In the genomic region with DNA sequence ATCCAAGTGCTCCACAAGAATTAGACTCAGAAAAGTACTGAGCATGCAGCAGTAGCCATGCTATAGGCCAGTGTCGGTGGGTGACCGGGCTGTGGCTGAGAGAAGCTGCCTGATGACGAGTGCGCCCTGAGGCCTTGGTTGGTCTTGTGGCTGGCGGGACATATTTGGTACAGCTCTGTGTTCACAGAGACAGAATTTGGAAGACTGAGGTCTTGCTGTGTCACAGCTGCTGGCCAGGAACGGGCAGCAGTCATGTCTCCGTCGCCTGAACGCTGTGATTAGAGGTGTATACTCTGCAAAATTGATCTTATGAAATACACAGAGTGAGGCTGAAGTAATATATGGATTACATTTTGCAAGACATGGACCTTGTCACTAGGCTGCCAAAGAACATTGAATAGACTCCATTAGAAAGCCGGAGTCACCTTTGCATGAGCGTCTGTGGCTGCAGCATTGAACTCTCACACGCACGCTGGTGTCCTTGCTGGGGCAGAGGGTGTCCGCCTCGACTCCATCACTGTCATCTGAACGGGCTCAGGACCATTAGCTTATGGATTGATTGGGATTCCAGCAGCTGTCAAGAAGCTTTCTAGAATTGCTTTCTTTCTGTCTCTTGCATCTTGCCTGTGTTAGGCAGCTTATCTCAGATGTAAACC, we compare ENCODE assay signal across 13 mouse cellular contexts. TPM values are rescaled to one million over a fixed set of nuclear protein-coding genes. Genes with fewer than 3 reads are reported as not detected.
DNase-seq lines count a peak whose midpoint lies in the region; ATAC-seq and TF ChIP-seq lines count a peak whose summit lies in the region.
"Had no signal": no experiment of that assay in that cellular context is flagged by ENCODE, and none has a peak within 500 bp of the region (broad histone marks: within the 10 kb centered on the region; RNA-seq: fewer than 3 reads in every experiment).

No protein-coding gene starts in this region.

- no peak for TF ChIP-seq EP300 in heart, postnatal 0 days (IDR thresholded peaks at IDR 0.05; ENCODE audit: low read depth)

- H3K4me1 ChIP-seq in heart, postnatal 0 days (ENCODE audit: control insufficient read depth, insufficient read depth) = peaks cover 30% of the 10 kb centered on the region
- H3K4me1 ChIP-seq in G1E (ENCODE audit: insufficient read depth, low read depth, low read length) = peaks cover 88% of the 10 kb centered on the region

- no peaks in the 10 kb centered on the region for H3K36me3 ChIP-seq in heart, postnatal 0 days (replicated peaks; ENCODE audit: control insufficient read depth, insufficient read depth, low read length)
- H3K36me3 ChIP-seq in G1E (replicated peaks) = peaks cover 66% of the 10 kb centered on the region
- H3K36me3 ChIP-seq: stomach, embryonic 15.5 days had no signal

- no peak for ATAC-seq in heart, postnatal 0 days (ENCODE audit: insufficient read depth, low read depth)
- no peak for ATAC-seq in G1E (ENCODE audit: extremely low read depth, insufficient number of reproducible peaks, low FRiP score, poor library complexity, severe bottlenecking)

- no peak overlapping the region for H3K27ac ChIP-seq in heart, postnatal 0 days (ENCODE audit: low read depth)
- no peak overlapping the region for H3K27ac ChIP-seq in left cerebral cortex, adult 2 months
- H3K27ac ChIP-seq: macrophage; stomach, embryonic 15.5 days had no signal

- 0 out of 2 replicates have a peak overlapping the region, but pooled peaks have one; percentile 11 for H3K9ac ChIP-seq in heart, postnatal 0 days (replicated peaks; ENCODE audit: low read depth, low read length)
- H3K9ac ChIP-seq: stomach, embryonic 15.5 days had no signal

- H3K4me2 ChIP-seq in heart, postnatal 0 days (ENCODE audit: low read depth, low read length) = no peak overlapping the region
- H3K4me2 ChIP-seq: stomach, embryonic 15.5 days had no signal

- H3K9me3 ChIP-seq in heart, postnatal 0 days (replicated peaks; ENCODE audit: control insufficient read depth, low read length) = no peaks in the 10 kb centered on the region
- H3K9me3 ChIP-seq in G1E (replicated peaks) = peaks cover 12% of the 10 kb centered on the region
- H3K9me3 ChIP-seq: stomach, embryonic 15.5 days had no signal

- no peak overlapping the region for H3K4me3 ChIP-seq in heart, postnatal 0 days (ENCODE audit: low read depth, low read length)
- peak overlapping the region; percentile 52; the same call in 1 of the 2 replicates for H3K4me3 ChIP-seq in G1E (ENCODE audit: low read depth, low read length)
- no peak overlapping the region for H3K4me3 ChIP-seq in left cerebral cortex, adult 2 months
- H3K4me3 ChIP-seq: stomach, embryonic 15.5 days had no signal

- no peaks in the 10 kb centered on the region for H3K27me3 ChIP-seq in heart, postnatal 0 days (ENCODE audit: control insufficient read depth, insufficient read depth, low read length)
- H3K27me3 ChIP-seq in G1E (ENCODE audit: insufficient read depth, low read length) = no peaks in the 10 kb centered on the region
- H3K27me3 ChIP-seq: stomach, embryonic 15.5 days had no signal

- no peak for DNase-seq in heart, postnatal 0 days (ENCODE audit: low spot score)
- DNase-seq in heart, adult 18-20 months = no peak
- DNase-seq in 3134 (ENCODE audit: extremely low read depth, insufficient read length, low spot score) (peak; percentile 59), G1E (ENCODE audit: low spot score) (no peak)
- DNase-seq in fat pad, adult 2 months (ENCODE audit: extremely low read depth, low read depth, low spot score) = peak; percentile 58
- no peak for DNase-seq in left cerebral cortex, adult 2 months (ENCODE audit: extremely low spot score in 1 of 2, low spot score in 2 of 2)
- no peak for DNase-seq in cerebellum, adult 18-20 months
- DNase-seq: heart, postnatal 36 days; layer of hippocampus, adult 9-11 months had no signal

- intact Hi-C loops in left cerebral cortex, adult 2 months (cut with DNase I) = no loop called here

- no peak for TF ChIP-seq CTCF in heart, postnatal 0 days (IDR thresholded peaks at IDR 0.05; ENCODE audit: low read depth)
- TF ChIP-seq CTCF in G1E (IDR thresholded peaks at IDR 0.05; ENCODE audit: low read depth, low read length) = no peak
- TF ChIP-seq CTCF in left cerebral cortex, adult 2 months (IDR thresholded peaks at IDR 0.05) = no peak

- 72% methylated on average over 16 of the region's 16 CpGs for WGBS in heart, postnatal 0 days

RNA-seq across cellular contexts. Expression of gene Gm20388, which starts 5.7 kb away (rescaled TPM):
- total RNA-seq in heart, postnatal 0 days (2014; rRNA removed; ENCODE audit: low replicate concordance) = 17.3 and 29.1 TPM in 2 replicates
- not detected in 2 replicates for polyA plus RNA-seq in heart, postnatal 0 days (2015; fragmentation: Nextera tagmentation; extraction: Ambion mirVana)
- total RNA-seq in heart, adult 18-20 months (2021) = 1 to 10 TPM in 1 of 2 experiments, not detected in 1; 4.0 TPM
- total RNA-seq in G1E (2014; fragmentation: Nextera tagmentation) = not detected in 2 replicates
- 0.05 TPM in 1 of 2 replicates, not detected in the other for total RNA-seq in G1E (2017)
- 0.02 TPM in 2 replicates for polyA plus RNA-seq in G1E (2012)
- total RNA-seq in left cerebral cortex, adult 2 months (2021) = 1 to 10 TPM; 2.4 to 2.6 TPM
- polyA plus RNA-seq: forebrain, embryonic 11.5 days; limb, embryonic 11.5 days; stomach, embryonic 15.5 days had no signal

RNA-seq across cellular contexts. Expression of gene Usp10, which starts 6.2 kb away (rescaled TPM):
- total RNA-seq in heart, postnatal 0 days (2014; rRNA removed; ENCODE audit: low replicate concordance) = 36.6 and 44.0 TPM in 2 replicates
- polyA plus RNA-seq in heart, postnatal 0 days (2015; fragmentation: Nextera tagmentation; extraction: Ambion mirVana) = 47.7 and 54.9 TPM in 2 replicates
- 10 to 100 TPM; 45.6 to 51.4 TPM for total RNA-seq in heart, adult 18-20 months (2021)
- 108 and 110 TPM in 2 replicates for total RNA-seq in G1E (2014; fragmentation: Nextera tagmentation)
- 42.7 and 49.3 TPM in 2 replicates for total RNA-seq in G1E (2017)
- polyA plus RNA-seq in G1E (2012) = 45.2 and 61.0 TPM in 2 replicates
- 10 to 100 TPM; 86.4 to 88.9 TPM for total RNA-seq in left cerebral cortex, adult 2 months (2021)

RNA-seq across cellular contexts. Expression of gene Klhl36, which starts 54.3 kb away (rescaled TPM):
- total RNA-seq in heart, postnatal 0 days (2014; rRNA removed; ENCODE audit: low replicate concordance) = 6.5 and 10.0 TPM in 2 replicates
- 6.7 and 6.9 TPM in 2 replicates for polyA plus RNA-seq in heart, postnatal 0 days (2015; fragmentation: Nextera tagmentation; extraction: Ambion mirVana)
- total RNA-seq in heart, adult 18-20 months (2021) = 1 to 10 TPM; 2.3 to 3.0 TPM
- total RNA-seq in G1E (2014; fragmentation: Nextera tagmentation) (3.9 and 4.0 TPM in 2 replicates), G1E (2017) (8.7 and 9.6 TPM in 2 replicates)
- 7.3 and 8.0 TPM in 2 replicates for polyA plus RNA-seq in G1E (2012)
- 1 to 10 TPM; 7.2 to 8.9 TPM for total RNA-seq in left cerebral cortex, adult 2 months (2021)

Comparison
In these comparisons a context has a peak if more than half of its experiments do, and no peak if none do; other contexts are left out.
1. DNase-seq: peak in 3134 (single experiment) and fat pad, adult 2 months (single experiment); none in heart, postnatal 0 days (single experiment), heart, adult 18-20 months (0 of 2), G1E (single experiment), left cerebral cortex, adult 2 months (0 of 2) and cerebellum, adult 18-20 months (0 of 2).